Mouse (Mus musculus): ENCODE results near the gene Ldhal6b.
A peak's percentile ranks its signal among the peaks of the same experiment; 100 is the strongest.

Gene Ldhal6b

GRCm38 (mm10) chr17:5410336-5410735, 8.2 kb downstream of the Ldhal6b start:
- no peak for DNase-seq (ENCODE audit: low spot score)

- DNase-seq (ENCODE audit: low spot score), result peak; percentile 17
Observed at GRCm38 (mm10) chr17:5407030-5407429, 11.5 kb downstream of the Ldhal6b start.

GRCm38 (mm10) chr17:5406566-5406965, 12.0 kb downstream of the Ldhal6b start:
- peak; percentile 21 for DNase-seq (ENCODE audit: low spot score)

GRCm38 (mm10) chr17:5403885-5404284, 14.7 kb downstream of the Ldhal6b start:
- no peak for DNase-seq (ENCODE audit: low spot score)

GRCm38 (mm10) chr17:5402624-5403023, 15.9 kb downstream of the Ldhal6b start:
- peak; percentile 87 for DNase-seq (ENCODE audit: low spot score)

- peak; percentile 80 for DNase-seq (ENCODE audit: low spot score)
Observed at GRCm38 (mm10) chr17:5402069-5402468, 16.5 kb downstream of the Ldhal6b start.

GRCm38 (mm10) chr17:5401288-5401687, 17.3 kb downstream of the Ldhal6b start:
- DNase-seq (ENCODE audit: low spot score), result no peak

- DNase-seq (ENCODE audit: low spot score), result no peak
Observed at GRCm38 (mm10) chr17:5400435-5401090, 18.0 kb downstream of the Ldhal6b start.

- peak; percentile 86 for DNase-seq (ENCODE audit: low spot score)
Observed at GRCm38 (mm10) chr17:5397148-5398007, 21.2 kb downstream of the Ldhal6b start.

- no peak for DNase-seq (ENCODE audit: low spot score)
Observed at GRCm38 (mm10) chr17:5396213-5396612, 22.4 kb downstream of the Ldhal6b start.

GRCm38 (mm10) chr17:5395454-5396205, 22.9 kb downstream of the Ldhal6b start:
- no peak for DNase-seq (ENCODE audit: low spot score)

GRCm38 (mm10) chr17:5390682-5391081, 27.9 kb downstream of the Ldhal6b start:
- DNase-seq (ENCODE audit: low spot score), result no peak

- DNase-seq (ENCODE audit: low spot score), result no peak
Observed at GRCm38 (mm10) chr17:5388351-5388750, 30.2 kb downstream of the Ldhal6b start.

GRCm38 (mm10) chr17:5386885-5387545, 31.6 kb downstream of the Ldhal6b start:
- no peak for DNase-seq (ENCODE audit: low spot score)

- no peak for DNase-seq (ENCODE audit: low spot score)
Observed at GRCm38 (mm10) chr17:5385694-5386093, 32.9 kb downstream of the Ldhal6b start.

- DNase-seq (ENCODE audit: low spot score), result no peak
Observed at GRCm38 (mm10) chr17:5377930-5378310, 40.6 kb downstream of the Ldhal6b start.

GRCm38 (mm10) chr17:5377151-5377929, 41.2 kb downstream of the Ldhal6b start:
- no peak for DNase-seq (ENCODE audit: low spot score)

GRCm38 (mm10) chr17:5372951-5373350, 45.6 kb downstream of the Ldhal6b start:
- peak; percentile 53 for DNase-seq (ENCODE audit: low spot score)

- no peak for DNase-seq (ENCODE audit: low spot score)
Observed at GRCm38 (mm10) chr17:5371521-5371920, 47.0 kb downstream of the Ldhal6b start.

- DNase-seq (ENCODE audit: low spot score), result no peak
Observed at GRCm38 (mm10) chr17:5371032-5371431, 47.5 kb downstream of the Ldhal6b start.

Data from MN1 (cell line).